Mouse (Mus musculus) spleen, postnatal 14 days (tissue): Measurements from ENCODE around the gene Twf2.
A peak's percentile ranks its signal among the peaks of the same experiment; 100 is the strongest.

Experiments
- DNase-seq, 2 experiments: peaks; one replicate each; pipeline ENCODE4 v3.0.0; 2021 to 2022; ENCODE audit warnings: low spot score in 2 of 2

The Twf2 gene

DNA sequence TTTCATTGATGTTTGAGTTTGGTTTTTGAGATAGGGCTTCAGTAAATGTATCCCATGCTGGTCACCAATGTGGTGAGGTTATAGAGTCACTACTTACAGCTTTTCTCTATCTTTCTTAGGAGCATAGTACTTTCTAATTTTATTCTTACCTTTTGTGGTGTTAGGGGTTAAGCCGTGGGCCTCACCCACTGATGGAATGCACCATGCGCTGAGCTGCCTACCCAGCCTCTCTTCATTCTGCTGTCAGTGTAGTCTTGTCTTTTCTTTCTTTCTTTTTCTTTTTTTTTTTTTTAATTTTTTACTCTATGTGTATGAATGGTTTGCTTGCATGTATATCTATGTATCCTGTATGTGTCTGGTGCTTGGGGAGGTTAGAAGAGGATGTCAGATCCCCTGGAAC lies 23.5 kb upstream of the Twf2 start:
- no peak for DNase-seq

DNA sequence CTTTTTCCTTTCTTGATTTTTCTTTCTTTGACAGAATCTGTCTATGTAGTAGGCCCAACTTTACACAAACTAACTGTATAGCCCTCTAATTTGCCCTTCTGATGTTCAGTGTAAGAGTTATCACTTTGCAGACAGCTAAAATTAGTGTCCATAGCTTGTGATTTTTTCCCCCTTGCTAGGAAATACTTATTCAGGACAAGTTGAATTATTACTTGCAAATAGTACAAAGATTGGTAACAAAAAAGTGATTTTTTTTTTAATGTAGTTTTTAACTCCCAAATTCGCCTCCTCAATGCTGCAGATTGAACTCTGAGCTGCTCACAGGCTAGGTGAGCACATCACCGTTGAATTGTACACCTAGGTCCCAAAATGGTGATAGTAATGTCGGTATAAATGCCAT lies 22.9 kb upstream of the Twf2 start:
- DNase-seq: no peak

DNA sequence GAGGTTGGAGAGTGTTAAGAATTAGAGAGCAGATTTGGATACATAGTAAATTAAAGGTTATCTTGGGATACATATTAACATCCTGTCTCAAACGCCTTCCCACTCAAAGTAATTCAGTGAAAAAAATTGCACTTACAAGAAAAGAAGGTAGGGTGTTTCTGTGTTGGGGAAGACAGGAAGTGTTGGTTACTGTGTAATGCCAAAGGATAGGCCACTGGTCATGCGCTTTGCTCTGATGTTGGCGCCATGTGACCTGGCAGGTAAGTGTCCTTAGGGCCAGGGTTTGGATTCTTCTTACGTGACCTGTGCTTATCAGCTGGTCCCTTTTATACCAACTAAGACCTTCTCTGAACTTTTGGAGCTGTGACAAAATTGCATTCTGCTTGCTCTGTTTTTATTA lies 20.8 kb upstream of the Twf2 start:
- no peak for DNase-seq

DNA sequence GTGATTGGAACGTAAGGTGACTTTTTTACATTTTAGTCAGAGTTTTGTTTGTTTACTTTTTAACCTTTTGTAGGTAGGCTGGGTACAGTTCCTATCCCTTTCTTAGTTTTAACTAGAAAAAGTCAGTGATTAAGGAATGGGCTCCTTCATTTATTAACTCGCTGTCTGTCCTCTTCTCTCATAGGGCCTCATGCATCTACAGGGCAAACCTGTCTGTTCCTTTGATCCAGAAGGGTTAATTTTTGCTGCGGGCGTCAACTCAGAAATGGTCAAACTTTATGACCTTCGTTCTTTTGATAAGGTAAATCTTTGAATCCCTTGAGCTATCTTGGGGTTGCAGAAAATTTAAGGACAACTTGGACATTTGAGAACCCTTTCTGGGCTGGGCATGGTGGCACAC lies 18.9 kb upstream of the Twf2 start:
- DNase-seq: no peak

DNA sequence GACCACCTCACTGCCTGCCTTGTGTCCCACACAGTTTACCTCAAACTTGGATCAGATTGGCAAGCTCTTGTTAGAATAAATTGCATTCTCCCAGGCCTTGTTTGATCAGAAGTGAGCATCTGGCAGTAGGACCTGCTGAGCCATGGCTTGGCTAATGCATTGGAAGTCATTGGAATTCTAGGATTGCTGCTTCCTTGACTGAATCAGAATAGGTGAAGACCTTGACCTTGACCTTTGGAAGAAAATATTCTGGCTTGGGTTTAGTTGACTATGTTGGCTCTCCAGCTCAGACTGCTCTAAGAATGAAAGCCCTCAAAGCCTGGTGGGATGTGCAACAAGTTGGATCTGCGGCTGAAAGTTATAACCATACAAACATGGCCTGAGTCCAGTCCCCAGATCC lies 11.6 kb upstream of the Twf2 start:
- no peak for DNase-seq

DNA sequence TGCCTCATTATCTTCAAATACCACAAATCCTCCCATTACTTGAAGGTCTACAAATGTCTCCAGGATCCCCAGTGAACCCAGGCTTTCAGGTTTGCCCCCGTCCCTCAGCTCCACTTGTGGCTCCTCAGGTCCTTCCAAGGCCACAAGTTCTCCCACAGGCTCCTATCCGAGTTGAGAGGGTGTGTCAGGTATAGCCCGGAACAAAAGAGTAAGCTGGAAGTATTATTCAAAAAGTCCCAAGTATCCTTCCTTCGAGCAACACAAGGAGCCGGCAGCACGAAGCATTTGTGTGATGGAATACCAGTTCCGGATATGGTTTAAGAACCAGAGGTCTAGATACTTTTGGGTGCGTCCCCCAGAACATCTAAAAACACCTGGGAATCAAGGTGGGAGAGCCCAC lies 10.9 kb upstream of the Twf2 start:
- DNase-seq: no peak

DNA sequence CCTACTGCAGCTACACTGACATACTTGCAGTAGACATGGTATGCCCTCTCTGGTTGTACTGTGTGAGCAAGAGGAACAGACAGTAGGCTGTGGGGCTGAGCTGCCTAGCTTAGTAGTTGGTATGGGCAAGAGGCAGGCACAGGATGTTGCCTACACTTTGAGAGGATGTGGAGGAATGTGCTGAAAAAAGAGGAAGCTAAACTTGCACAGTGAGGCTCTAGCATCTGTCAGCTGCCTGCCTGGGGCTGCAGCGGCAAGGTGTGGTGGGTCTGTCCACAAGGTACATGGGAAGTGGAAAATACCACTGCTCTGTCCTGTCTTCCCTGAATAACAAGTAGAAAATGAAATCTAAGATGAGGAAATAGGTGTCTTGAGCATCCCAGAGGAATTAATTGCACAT lies 9.9 kb upstream of the Twf2 start:
- no peak for DNase-seq

DNA sequence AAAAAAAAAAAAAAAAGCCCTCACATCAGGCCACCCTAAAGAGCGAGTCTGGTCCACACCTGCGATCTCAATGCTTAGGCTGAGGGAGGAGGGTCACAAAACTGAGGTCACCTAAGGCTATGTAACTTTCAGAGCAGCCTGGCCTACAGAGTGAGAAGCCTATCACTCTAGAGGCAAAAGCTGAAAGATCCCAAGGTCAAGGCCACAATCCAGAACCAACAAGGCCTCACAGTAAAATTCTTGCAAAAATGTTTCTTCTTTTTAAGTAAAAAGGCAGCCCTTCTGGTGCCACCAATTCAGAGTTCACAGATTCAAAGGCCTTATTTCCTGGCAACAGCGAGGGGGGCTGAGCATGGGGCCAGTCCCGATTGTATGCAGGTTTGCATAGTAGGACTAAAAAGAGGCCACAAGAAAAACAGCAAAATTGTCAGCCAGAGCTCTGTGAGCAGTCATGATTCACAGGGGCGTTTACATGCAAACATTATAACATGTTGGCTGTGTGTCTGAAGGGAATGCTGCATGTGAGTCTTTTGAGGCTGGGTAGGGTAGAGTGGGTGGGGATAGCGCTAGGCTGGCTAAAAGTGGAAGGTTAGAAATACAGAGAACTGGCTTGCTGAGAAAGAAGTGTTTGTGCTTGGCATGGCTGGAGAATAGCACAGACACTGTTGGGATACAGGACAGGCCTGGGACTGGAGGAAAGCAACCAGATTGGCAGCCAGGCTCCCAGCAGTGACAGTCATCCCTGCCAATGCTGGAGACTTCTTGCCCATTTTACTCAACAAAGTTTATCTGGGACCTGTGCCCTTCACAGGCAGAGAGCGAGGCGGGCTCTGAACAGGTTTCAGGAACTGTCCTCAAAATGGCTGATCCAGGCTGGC lies 8.7 kb upstream of the Twf2 start:
- no peak for DNase-seq

DNA sequence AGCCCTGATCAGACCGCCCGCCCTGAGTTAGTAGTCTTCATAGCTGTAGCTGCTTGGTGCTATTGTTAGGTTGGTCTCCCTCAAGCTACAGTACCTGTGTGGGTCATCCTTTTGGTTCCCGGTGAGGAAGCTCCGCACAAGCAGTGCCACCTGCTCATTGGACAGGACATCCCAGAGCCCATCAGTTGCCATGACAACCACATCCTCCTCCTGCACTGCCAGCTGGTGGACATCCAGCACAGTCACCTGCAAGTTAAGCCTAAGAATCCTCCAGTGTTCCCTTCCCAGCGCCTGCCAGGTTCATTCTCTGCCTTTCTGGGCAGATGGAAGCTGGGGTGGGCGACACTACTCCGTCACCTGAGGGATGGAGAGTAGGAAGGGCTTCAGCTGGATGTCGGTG lies 7.2 kb upstream of the Twf2 start:
- no peak for DNase-seq

DNA sequence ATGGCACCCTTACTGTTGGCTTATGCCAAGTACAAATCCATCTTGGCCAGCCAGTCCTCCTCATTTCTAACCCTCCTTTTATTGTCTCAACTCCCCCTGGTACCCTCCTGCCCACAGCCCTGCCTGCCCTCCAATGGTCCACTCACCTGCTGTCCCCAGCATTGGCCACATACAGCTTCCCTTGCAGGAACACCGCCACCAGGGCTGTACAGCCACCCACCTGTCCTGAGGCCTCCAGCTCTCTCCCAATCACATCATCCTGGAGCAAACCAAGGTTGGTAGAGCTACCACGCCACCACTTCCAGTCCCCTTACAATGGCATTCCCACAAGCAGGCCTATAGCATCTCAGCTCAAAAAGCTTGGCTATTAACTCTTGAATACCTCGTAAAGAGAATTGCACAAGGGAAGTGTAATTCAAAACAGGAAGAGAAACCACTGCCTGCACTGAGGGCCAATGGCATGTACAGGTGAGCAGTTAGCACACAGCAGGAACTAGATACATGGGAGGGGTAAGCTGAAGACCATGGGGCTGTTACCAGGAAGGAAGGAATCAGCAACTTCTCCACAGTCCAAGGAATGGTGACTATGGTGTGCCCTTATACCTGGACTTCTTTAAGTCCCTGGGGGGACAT lies 5.7 kb upstream of the Twf2 start:
- no peak for DNase-seq

DNA sequence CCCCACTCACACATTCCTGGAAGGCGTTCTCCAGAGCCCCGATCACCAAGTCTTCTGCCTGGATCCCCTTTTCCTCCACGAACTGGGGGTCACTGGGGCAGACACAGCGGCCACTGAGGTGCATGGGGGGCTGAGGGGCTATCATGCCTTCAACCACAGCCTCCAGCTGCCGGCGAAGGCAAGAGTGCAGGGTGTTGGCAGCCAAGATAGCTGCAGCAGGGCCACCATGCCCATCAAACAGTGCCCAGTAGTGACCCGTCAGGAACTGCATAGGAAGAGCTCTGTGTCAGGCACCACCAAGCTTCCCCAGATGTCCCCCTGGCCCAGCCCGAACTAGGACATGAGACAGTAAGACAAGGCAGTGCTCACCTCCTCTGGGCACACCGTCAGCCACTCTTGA lies 5.2 kb upstream of the Twf2 start:
- DNase-seq: no peak

DNA sequence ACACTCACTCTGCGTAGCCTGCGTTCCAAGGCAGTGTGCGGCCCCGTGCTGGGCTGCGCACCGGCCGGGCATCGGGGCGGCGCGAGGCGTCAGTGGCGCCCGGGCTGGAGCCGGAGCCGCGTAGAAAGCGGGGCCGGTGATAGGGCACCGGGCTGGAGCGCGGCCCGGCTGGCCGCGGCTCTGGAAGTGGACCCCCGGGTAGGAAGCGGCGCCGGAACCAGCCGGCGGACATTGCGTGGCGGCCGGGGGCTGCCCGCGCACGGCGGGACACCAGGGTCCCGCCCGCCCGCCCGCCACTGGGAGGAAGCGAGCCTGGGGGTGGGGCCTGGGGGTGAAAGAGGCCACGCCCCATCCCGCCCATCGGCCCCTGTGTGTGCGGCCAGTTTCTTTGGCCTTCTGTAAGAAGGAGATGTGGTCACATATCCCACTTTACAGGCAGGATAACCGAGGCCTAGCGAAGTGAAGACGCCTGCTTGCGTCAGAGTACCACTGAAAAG lies 3.9 kb upstream of the Twf2 start:
- peak; percentile 54 to 61 for DNase-seq

DNA sequence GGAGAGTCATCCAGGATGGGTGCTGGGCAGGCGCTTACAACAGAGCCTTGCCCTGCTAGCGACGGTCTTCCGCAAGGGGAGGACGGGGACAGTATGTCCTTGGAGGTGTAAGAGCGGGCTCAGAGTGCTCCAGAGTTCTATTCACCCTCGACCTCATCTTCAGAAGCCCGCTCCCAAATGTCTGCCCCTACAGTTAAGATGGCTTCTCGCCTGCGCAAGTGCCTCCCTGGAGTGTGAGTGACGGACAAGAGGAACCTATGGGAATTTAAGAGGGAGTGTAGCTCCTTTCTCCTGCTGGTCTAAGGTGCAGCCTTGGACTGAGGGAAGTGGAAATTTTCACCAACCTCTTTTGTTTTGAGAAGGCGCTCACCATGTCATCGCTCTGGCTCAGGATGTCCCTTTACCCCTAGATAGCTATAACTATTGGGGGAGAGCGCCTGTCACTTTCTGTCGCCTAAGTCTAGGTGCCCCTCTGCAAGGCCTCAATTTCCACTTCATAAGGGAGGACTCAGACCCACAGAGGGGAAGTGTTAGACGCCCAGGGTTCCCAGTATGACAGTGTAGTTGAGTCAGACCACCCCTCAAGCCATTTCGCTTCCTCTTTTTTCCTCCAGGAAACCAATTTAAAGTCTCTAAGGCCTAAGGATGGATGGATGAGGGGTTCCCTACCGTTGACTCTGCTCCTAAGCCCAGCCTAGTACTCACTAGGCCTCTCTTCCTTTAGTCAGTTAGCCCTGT lies 3.2 kb upstream of the Twf2 start, which contains the start of gene Ppm1m:
Ppm1m (minus strand) TSS at position 212 of the 738 bp plus-strand sequence.
- no peak for DNase-seq

DNA sequence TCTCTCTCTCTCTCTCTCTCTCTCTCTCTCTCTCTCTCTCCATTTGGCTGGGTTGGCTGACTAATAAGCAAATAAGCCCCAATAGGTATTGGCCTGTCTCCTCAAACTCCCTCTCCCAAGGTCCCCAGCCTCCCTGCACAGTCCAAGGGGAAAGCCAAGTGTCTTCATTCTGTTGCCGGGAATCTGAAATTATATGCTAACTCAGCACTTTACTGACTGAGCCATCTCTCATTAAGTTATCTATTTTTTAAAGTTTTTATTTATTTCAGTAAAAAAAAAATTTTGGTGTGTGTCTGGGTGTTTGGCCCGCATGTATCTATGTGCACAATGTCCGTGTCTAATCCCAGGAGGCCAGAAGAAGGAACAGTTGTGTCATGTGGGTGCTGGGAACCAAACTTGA lies 1.0 kb upstream of the Twf2 start:
- no peak for DNase-seq

DNA sequence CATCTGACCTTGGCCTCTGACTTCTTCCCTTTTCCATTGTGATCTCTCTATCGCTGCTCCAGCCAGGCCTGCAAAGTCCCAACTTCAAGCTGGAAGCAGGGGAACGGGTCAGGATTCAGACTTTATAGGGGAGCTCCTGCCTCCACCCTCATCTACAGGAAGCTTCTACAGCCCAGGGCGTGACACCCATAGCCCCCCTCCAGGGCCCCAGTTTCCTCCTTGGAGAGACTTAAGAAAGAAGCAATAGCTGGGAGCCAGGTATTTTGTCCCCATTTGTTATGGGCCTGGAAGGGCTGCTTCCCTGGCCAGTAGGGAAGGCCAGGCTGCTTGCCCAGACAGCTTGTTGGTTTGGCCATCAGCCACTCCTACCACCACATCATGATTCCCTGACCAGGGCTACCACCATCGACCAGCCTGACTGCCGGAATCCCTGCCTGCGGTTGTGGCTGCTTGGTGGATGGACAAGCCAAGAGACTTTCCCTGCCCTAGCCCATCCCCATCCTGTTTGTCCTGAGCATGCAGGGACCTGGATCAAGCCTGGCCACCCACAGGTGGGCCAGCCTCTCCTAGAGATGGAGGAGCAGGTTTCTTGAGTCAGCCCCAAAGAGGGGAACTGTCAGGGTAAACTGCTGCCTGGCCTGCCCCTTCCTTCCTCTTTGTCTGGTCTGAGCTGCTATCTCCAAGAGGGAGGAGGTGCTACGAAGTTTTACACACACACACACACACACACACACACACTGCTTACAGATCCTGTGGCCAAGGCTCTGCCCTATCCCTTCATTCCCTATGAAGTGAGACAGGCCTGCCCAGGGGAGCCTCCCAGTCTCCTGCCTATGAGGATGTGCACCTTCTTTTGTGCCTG lies 1.3 kb downstream of the Twf2 start:
- DNase-seq: no peak

DNA sequence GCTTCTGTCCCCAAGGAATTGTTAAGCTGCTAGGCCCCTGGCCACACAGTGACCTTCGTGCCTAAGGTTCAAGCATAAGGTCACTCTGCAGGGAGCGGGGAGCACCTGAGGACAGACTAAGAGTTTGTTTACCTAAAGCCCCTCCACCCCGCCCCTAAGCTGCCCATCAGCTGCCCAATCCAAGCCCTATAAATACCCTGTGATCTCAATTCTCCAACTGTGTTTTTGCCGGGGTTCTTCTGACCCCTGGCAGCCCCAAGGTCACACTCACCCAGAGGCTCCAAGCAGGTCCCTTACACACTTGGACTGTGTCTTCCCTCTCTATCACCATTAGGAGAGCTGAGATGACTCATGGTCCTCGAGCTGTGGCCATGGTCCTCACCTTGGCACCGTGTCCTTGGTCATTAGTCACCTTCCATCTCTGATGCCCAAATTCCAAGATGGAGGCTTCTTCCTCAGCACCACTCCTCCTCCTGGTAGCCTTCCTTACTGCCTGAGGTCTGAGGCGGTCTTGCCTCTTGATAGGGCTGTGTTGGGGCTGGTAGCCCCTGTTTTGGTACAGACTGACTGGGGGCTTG lies 2.9 kb downstream of the Twf2 start:
- no peak for DNase-seq

DNA sequence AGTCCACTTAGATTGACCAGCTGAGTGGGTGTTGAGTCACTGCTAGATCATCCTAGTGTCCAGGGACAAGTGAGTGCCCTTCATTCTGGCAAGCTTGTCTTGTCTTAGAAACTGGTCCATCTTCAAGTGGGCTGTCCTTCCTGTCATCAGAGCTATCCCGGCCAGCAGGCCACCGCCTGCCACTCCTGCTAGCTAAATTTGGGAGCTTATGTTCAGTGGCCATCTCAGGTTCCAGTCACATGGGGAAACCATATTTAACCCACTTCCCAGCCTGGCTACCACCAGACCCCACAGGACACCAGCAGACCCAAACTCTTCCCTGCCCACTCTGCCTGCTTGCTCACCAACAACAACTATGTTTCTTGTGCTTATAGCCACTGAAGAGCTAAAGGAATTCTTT lies 3.6 kb downstream of the Twf2 start:
- DNase-seq: no peak

DNA sequence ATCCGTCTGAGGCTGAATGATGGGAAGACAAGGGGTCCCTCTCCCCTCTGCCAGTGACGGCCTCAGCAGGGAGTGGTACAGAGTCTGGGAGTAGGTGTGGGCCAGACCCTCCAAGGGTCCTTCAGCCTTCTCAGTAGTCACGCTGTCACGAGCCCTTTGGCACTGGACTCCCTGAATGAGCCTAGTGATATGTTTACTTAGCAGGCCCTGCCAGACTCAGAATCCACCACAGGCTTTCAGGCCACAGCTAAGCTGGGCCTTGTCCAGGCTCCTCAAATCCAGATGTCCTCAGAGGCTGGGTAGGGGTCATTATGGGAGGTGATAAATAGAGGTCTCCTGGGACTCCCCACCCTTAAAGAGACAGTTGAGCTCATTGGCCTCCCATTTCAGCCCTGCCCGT lies 5.3 kb downstream of the Twf2 start:
- no peak for DNase-seq

DNA sequence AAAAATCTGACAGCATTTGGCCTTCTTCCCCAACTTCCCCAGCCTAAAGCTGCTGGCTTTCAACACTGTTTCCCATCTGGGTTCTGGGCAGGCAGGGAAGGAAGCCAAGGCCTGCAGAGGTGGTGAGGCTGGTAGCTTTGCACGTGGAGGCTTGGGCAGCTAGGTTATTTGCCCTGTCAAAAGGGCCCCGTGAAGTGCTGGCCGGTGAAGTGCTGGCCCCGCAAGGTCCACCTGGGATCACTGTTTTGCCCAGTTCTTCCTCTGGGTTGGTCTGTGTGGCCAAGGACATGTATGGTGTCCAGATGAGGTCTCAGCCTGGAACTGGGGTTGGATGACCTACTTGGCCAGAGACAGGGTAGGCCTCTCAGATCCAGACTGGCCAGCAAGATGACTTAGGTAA lies 7.0 kb downstream of the Twf2 start:
- DNase-seq: no peak

DNA sequence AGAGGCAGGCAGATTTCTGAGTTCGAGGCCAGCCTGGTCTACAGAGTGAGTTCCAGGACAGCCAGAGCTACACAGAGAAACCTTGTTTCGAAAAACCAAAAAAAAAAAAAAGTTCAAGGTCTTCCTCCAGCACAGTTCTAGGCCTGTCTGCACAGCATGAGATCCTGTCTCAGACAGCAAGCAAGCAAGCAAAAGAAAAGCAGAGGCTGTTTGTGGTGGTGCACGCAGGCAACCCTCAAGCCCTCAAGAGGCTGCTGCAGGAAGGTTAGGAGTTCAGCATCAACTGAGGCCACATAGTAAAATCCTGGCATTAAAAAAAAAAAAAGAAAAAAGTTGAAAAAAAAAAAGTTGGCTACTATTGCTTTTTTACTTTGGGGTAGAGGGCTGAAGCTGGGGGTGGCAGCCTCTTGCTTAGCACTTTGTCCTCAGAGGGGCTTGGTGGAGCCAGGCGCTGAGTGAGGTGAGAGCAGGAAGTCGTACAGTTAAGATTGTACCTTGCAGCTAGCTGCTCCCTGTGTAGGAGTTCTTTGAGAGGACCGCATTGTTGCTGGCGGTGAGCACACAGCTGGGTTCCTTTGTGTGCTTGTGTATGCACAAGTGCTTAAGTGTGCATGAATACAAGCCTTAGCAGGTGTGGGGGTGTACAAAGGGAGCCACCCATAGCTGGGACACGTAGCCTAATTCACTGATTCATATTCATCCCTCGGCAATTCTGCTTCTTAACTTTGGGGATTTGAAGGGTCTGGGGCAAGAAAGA lies 8.1 kb downstream of the Twf2 start:
- DNase-seq: no peak
